Mouse (Mus musculus) right cerebral cortex, postnatal 4 days (tissue): ENCODE results near the gene Sema4f.

ENCODE experiments used
- DNase-seq: peaks from one replicate; pipeline ENCODE4 v3.0.0-alpha.2; 2022

The Sema4f gene

GRCm38 (mm10) chr6:82913336-82914247 is 26.0 kb downstream of the Sema4f start:
- DNase-seq = peak; percentile 8

- no peak for DNase-seq
Measured at GRCm38 (mm10) chr6:82911303-82911702, 28.3 kb downstream of the Sema4f start.

GRCm38 (mm10) chr6:82909136-82909855 is 30.3 kb downstream of the Sema4f start:
- no peak for DNase-seq

- DNase-seq = no peak
Measured at GRCm38 (mm10) chr6:82908034-82908433, 31.5 kb downstream of the Sema4f start.

- DNase-seq = no peak
Measured at GRCm38 (mm10) chr6:82906985-82907384, 32.6 kb downstream of the Sema4f start.

- DNase-seq = no peak
Measured at GRCm38 (mm10) chr6:82902559-82902958, 37.0 kb downstream of the Sema4f start.

- no peak for DNase-seq
Measured at GRCm38 (mm10) chr6:82898745-82899144, 40.8 kb downstream of the Sema4f start.

GRCm38 (mm10) chr6:82898227-82898626 is 41.3 kb downstream of the Sema4f start:
- DNase-seq = no peak

GRCm38 (mm10) chr6:82897311-82897710 is 42.3 kb downstream of the Sema4f start:
- no peak for DNase-seq

GRCm38 (mm10) chr6:82893415-82893814 is 46.2 kb downstream of the Sema4f start:
- no peak for DNase-seq

GRCm38 (mm10) chr6:82892540-82892939 is 47.0 kb downstream of the Sema4f start:
- peak; percentile 32 for DNase-seq

- no peak for DNase-seq
Measured at GRCm38 (mm10) chr6:82891488-82891887, 48.1 kb downstream of the Sema4f start.

GRCm38 (mm10) chr6:82886330-82886729 is 53.2 kb downstream of the Sema4f start:
- DNase-seq = no peak

GRCm38 (mm10) chr6:82885909-82886308 is 53.7 kb downstream of the Sema4f start:
- DNase-seq = no peak

- no peak for DNase-seq
Measured at GRCm38 (mm10) chr6:82885441-82885840, 54.1 kb downstream of the Sema4f start.

- no peak for DNase-seq
Measured at GRCm38 (mm10) chr6:82884570-82884969, 55.0 kb downstream of the Sema4f start.

- DNase-seq = peak; percentile 48
Measured at GRCm38 (mm10) chr6:82881485-82882096, 58.0 kb downstream of the Sema4f start.

GRCm38 (mm10) chr6:82880807-82881206 is 58.8 kb downstream of the Sema4f start:
- DNase-seq = peak; percentile 26

GRCm38 (mm10) chr6:82879463-82880089 is 60.0 kb downstream of the Sema4f start:
- DNase-seq = no peak

GRCm38 (mm10) chr6:82875509-82875935 is 64.0 kb downstream of the Sema4f start:
- no peak for DNase-seq

GRCm38 (mm10) chr6:82872332-82872707 is 67.2 kb downstream of the Sema4f start:
- no peak for DNase-seq

- no peak for DNase-seq
Measured at GRCm38 (mm10) chr6:82871632-82872331, 67.8 kb downstream of the Sema4f start.
